Mouse (Mus musculus): ENCODE measurements around the gene Gm17581.
"Not testable (repeated sequence)": the region's sequence is repeated elsewhere in the genome, so short reads cannot be mapped to it uniquely, and the experiment has no call there.

Gene Gm17581

GRCm38 (mm10) chr2:155735766-155736165 is at the start of gene Gm17581:
TSS of gene Gm17581 (minus strand) at chr2:155735866.
- not testable (repeated sequence) for TF ChIP-seq GATA4 (IDR thresholded peaks at IDR 0.05; ENCODE audit: insufficient replicate concordance, low read length)

GRCm38 (mm10) chr2:155784534-155784933 is 48.9 kb upstream of the Gm17581 start:
- TF ChIP-seq GATA4 (IDR thresholded peaks at IDR 0.05; ENCODE audit: insufficient replicate concordance, low read length) = no peak

- TF ChIP-seq GATA4 (IDR thresholded peaks at IDR 0.05; ENCODE audit: insufficient replicate concordance, low read length) = no peak
These were observed 43.8 kb upstream of the Gm17581 start for GRCm38 (mm10) chr2:155779506-155779905.

GRCm38 (mm10) chr2:155779066-155779465 is 43.4 kb upstream of the Gm17581 start:
- no peak for TF ChIP-seq GATA4 (IDR thresholded peaks at IDR 0.05; ENCODE audit: insufficient replicate concordance, low read length)

GRCm38 (mm10) chr2:155778004-155778403 is 42.3 kb upstream of the Gm17581 start:
- TF ChIP-seq GATA4 (IDR thresholded peaks at IDR 0.05; ENCODE audit: insufficient replicate concordance, low read length) = no peak

- no peak for TF ChIP-seq GATA4 (IDR thresholded peaks at IDR 0.05; ENCODE audit: insufficient replicate concordance, low read length)
These were observed 42.0 kb upstream of the Gm17581 start for GRCm38 (mm10) chr2:155777688-155777985.

- no peak for TF ChIP-seq GATA4 (IDR thresholded peaks at IDR 0.05; ENCODE audit: insufficient replicate concordance, low read length)
These were observed 41.4 kb upstream of the Gm17581 start for GRCm38 (mm10) chr2:155776824-155777687.

GRCm38 (mm10) chr2:155775685-155776263 is 40.1 kb upstream of the Gm17581 start:
- no peak for TF ChIP-seq GATA4 (IDR thresholded peaks at IDR 0.05; ENCODE audit: insufficient replicate concordance, low read length)

- TF ChIP-seq GATA4 (IDR thresholded peaks at IDR 0.05; ENCODE audit: insufficient replicate concordance, low read length) = no peak
These were observed 39.4 kb upstream of the Gm17581 start, which contains the start of gene Mmp24 for GRCm38 (mm10) chr2:155774927-155775684. TSS of gene Mmp24 (plus strand) at chr2:155775342.

GRCm38 (mm10) chr2:155774261-155774926 is 38.7 kb upstream of the Gm17581 start:
- TF ChIP-seq GATA4 (IDR thresholded peaks at IDR 0.05; ENCODE audit: insufficient replicate concordance, low read length) = no peak

GRCm38 (mm10) chr2:155773664-155774063 is 38.0 kb upstream of the Gm17581 start:
- no peak for TF ChIP-seq GATA4 (IDR thresholded peaks at IDR 0.05; ENCODE audit: insufficient replicate concordance, low read length)

GRCm38 (mm10) chr2:155764679-155765418 is 29.2 kb upstream of the Gm17581 start:
- TF ChIP-seq GATA4 (IDR thresholded peaks at IDR 0.05; ENCODE audit: insufficient replicate concordance, low read length) = no peak

- no peak for TF ChIP-seq GATA4 (IDR thresholded peaks at IDR 0.05; ENCODE audit: insufficient replicate concordance, low read length)
These were observed 21.3 kb upstream of the Gm17581 start for GRCm38 (mm10) chr2:155756855-155757566.

- no peak for TF ChIP-seq GATA4 (IDR thresholded peaks at IDR 0.05; ENCODE audit: insufficient replicate concordance, low read length)
These were observed 20.1 kb upstream of the Gm17581 start for GRCm38 (mm10) chr2:155755746-155756145.
